In the genomic region with DNA sequence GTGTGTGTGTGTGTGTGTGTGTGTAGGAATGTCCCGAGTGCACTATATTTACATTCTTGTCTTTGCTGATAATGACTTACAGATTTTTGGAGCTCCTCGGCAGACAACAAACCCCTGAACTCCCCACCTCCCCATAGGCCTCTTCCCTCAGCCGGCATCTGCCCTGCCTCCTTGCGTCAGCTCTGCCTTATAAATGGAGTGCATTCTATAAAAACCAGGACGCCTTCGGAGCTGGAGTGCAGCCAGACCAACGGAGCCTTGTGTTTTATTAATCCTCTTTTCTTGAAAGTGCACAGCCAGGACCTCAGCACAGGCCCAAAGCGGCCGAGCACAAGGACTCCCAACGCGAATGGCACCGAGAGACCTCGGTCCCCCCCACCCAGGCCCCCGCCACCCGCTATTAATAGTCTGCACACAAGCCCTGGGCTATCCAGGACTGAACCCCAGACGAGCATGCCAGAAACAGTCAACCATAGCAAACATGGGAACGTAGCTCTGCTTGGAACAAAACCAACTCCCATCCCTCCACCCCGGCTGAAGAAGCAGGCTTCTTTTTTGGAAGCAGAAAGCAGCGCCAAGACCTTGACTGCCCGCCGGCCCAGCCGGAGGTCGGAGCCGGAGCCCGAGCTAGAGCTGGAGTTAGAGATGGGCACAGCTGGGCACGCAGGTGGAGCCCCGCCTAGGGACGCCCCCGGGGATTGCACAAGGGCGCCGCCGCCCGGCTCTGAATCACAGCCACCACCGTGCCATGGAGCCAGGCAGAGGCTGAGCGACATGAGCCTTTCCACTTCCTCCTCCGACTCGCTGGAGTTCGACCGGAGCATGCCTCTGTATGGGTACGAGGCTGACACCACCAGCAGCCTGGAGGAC, we compare ENCODE assay signal across 8 mouse cellular contexts. TPM values are rescaled to one million over a fixed set of nuclear protein-coding genes. Genes with fewer than 3 reads are reported as not detected.
DNase-seq lines count a peak whose midpoint lies in the region; ATAC-seq lines count a peak whose summit lies in the region.

No protein-coding gene starts in this region.

- H3K4me2 ChIP-seq in hindbrain, embryonic 13.5 days = peak overlapping the region; percentile 56

- peak overlapping the region; percentile 62 for H3K9ac ChIP-seq in hindbrain, embryonic 13.5 days

- peaks cover 38% of the 10 kb centered on the region for H3K4me1 ChIP-seq in hindbrain, embryonic 13.5 days (replicated peaks)

- H3K27me3 ChIP-seq in hindbrain, embryonic 13.5 days = no peaks in the 10 kb centered on the region

- H3K36me3 ChIP-seq in hindbrain, embryonic 13.5 days = 0 out of 2 replicates have a peak, but pooled peaks cover 3% of the 10 kb centered on the region

- H3K9me3 ChIP-seq in hindbrain, embryonic 13.5 days = no peaks in the 10 kb centered on the region

- 10% methylated on average over 40 of the region's 40 CpGs for WGBS in hindbrain, embryonic 13.5 days

- DNase-seq in R1 (ENCODE audit: low read depth, low spot score) = peak; percentile 40
- DNase-seq in cerebellum, postnatal 36 days = peak; percentile 76 to 79
- DNase-seq in frontal cortex, postnatal 36 days (ENCODE audit: low spot score in 2 of 2) = peak; percentile 89 to 93
- DNase-seq in layer of hippocampus, postnatal 36 days = peak; percentile 90 to 91
- peak; percentile 88 for DNase-seq in lung, postnatal 10 days
- DNase-seq in ovary, postnatal 36 days (ENCODE audit: low spot score) = peak; percentile 89
- peak; percentile 88 for DNase-seq in urinary bladder, adult 18-20 months (ENCODE audit: low spot score in 2 of 2)

- peak overlapping the region; percentile 85 for H3K27ac ChIP-seq in hindbrain, embryonic 13.5 days

- peak overlapping the region; percentile 36 for H3K4me3 ChIP-seq in hindbrain, embryonic 13.5 days

- peak; percentile 86 for ATAC-seq in hindbrain, embryonic 13.5 days (ENCODE audit: low FRiP score)

RNA-seq across cellular contexts. Expression of gene Naa20, which starts 41.7 kb away (rescaled TPM):
- polyA plus RNA-seq in hindbrain, embryonic 13.5 days (2015; fragmentation: Nextera tagmentation; extraction: Ambion mirVana) = 118 and 121 TPM in 2 replicates
- total RNA-seq in layer of hippocampus, postnatal 36 days (2021) = 10 to 100 TPM; 66.0 to 70.9 TPM

Comparison
In these comparisons a context has a peak if more than half of its experiments do, and no peak if none do; other contexts are left out.
1. Peak in every context shown above with its lines: DNase-seq, ATAC-seq, H3K4me3 ChIP-seq and H3K27ac ChIP-seq.
2. DNase-seq: peak in every context shown above with its lines; median percentile 91 in frontal cortex, postnatal 36 days; 90 in layer of hippocampus, postnatal 36 days; 89 in ovary, postnatal 36 days; 88 in lung, postnatal 10 days; 88 in urinary bladder, adult 18-20 months; 78 in cerebellum, postnatal 36 days; 40 in R1.